Mouse (Mus musculus) cortical plate, adult 2 months (tissue): ENCODE data around the gene Ptprk.

ENCODE experiments used
- CTCF ChIP-seq: fragments of 200-500 bp; IDR thresholded peaks from 2 replicates; pipeline ENCODE4 v1.5.1; 2011; ENCODE audit warnings: mild to moderate bottlenecking, control low read depth, low read length; ENCODE audit not compliant: insufficient read depth; ENCODE audit errors: extremely low read depth
- POLR2A ChIP-seq: fragments of 200-500 bp; IDR thresholded peaks from 2 replicates; pipeline ENCODE4 v1.6.1; 2011; ENCODE audit warnings: mild to moderate bottlenecking, low read length, control low read depth; ENCODE audit not compliant: insufficient read depth; ENCODE audit errors: extremely low read depth

DNA sequence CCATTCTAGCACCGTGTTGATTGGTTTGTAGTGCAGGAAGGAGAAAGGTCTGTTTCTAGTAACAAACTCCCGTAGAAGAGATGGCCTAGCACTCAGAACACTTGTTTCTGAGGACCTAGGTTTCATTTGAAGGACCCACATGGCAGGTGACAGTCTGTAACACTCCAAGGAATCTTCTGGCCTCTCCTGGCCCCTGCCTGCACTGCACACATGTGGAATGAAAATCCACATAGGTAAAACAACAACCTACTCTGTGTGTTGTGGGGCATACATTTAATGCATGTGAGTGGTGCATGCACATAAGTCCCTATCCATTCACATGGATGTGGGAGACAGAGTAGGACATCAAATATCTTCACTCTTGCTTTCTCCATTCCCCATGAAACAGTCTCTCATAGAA is 204.1 kb downstream of the Ptprk start:
- no peak for TF ChIP-seq CTCF
- TF ChIP-seq POLR2A: no peak
